Mouse (Mus musculus) liver, adult 10 weeks (tissue): Measurements from ENCODE around the gene Clec10a. TPM values are rescaled to one million over a fixed set of nuclear protein-coding genes. Genes with fewer than 3 reads are reported as not detected.

Experiments
- polyA plus RNA-seq: library from polyadenylated mRNA; stranded (reverse); fragments of 350-450 nt; fragmentation: Illumina TruSeq; extraction: RNeasy Lipid Tissue Mini Kit (QIAGEN cat#74804); gene quantifications from one replicate; pipeline ENCODE4 v1.2.3, GENCODE M21; 2014; ENCODE audit warnings: low read depth, low replicate concordance

Gene Clec10a
- polyA plus RNA-seq: 0.37 TPM

GRCm38 (mm10) chr11:70155897-70156296, at the start of gene Clec10a:
Clec10a (plus strand) TSS chr11:70156197.

GRCm38 (mm10) chr11:70129926-70130379, 26.0 kb upstream of the Clec10a start, which contains the start of gene Mgl2:
Mgl2 (plus strand) TSS chr11:70130329.

GRCm38 (mm10) chr11:70212423-70212822, 56.4 kb downstream of the Clec10a start, which contains the start of gene Slc16a11:
Slc16a11 (plus strand) TSS chr11:70212752.

Other genes starting within 250 kb of the Clec10a start
- gene Gps2, start 242.3 kb upstream of the Clec10a start, polyA plus RNA-seq: 9.6 TPM
- gene Eif5a, start 234.2 kb upstream of the Clec10a start, polyA plus RNA-seq: 155 TPM
- gene Ybx2, start 220.4 kb upstream of the Clec10a start, polyA plus RNA-seq: not detected
- gene Slc2a4, start 208.0 kb upstream of the Clec10a start, polyA plus RNA-seq: not detected
- gene Cldn7, start 191.4 kb upstream of the Clec10a start, polyA plus RNA-seq: 0.40 TPM
- 25.5 TPM for gene Ctdnep1, start 175.0 kb upstream of the Clec10a start, polyA plus RNA-seq
- gene Elp5, start 173.7 kb upstream of the Clec10a start, polyA plus RNA-seq: 9.7 TPM
- gene Gabarap, start 165.1 kb upstream of the Clec10a start, polyA plus RNA-seq: 367 TPM
- gene Phf23, start 160.4 kb upstream of the Clec10a start, polyA plus RNA-seq: 7.1 TPM
- gene Dvl2, start 155.6 kb upstream of the Clec10a start, polyA plus RNA-seq: 0.37 TPM
- 60.6 TPM for gene Acadvl, start 140.8 kb upstream of the Clec10a start, polyA plus RNA-seq
- gene Dlg4, start 139.3 kb upstream of the Clec10a start, polyA plus RNA-seq: 0.13 TPM
- 171 TPM for gene Asgr1, start 102.1 kb upstream of the Clec10a start, polyA plus RNA-seq
- 93.1 TPM for gene Asgr2, start 63.6 kb upstream of the Clec10a start, polyA plus RNA-seq
- gene Mgl2, start 25.9 kb upstream of the Clec10a start, polyA plus RNA-seq: 0.24 TPM
- 0.61 TPM for gene Slc16a11, start 56.6 kb downstream of the Clec10a start, polyA plus RNA-seq
- 0.53 TPM for gene Slc16a13, start 64.9 kb downstream of the Clec10a start, polyA plus RNA-seq
- 1.5 TPM for gene Bcl6b, start 73.6 kb downstream of the Clec10a start, polyA plus RNA-seq
- 2.0 TPM for gene 0610010K14Rik, start 81.7 kb downstream of the Clec10a start, polyA plus RNA-seq
- gene Gm21988, start 83.6 kb downstream of the Clec10a start, polyA plus RNA-seq: 1.0 TPM
- gene Rnasek, start 83.6 kb downstream of the Clec10a start, polyA plus RNA-seq: 21.2 TPM
- gene Alox12, start 99.2 kb downstream of the Clec10a start, polyA plus RNA-seq: 0.37 TPM
- gene Alox12e, start 166.4 kb downstream of the Clec10a start, polyA plus RNA-seq: not detected
- gene Alox15, start 195.8 kb downstream of the Clec10a start, polyA plus RNA-seq: not detected